Mouse (Mus musculus) kidney, embryonic 16.5 days (tissue): Measurements from ENCODE around the gene Mgat4a. TPM values are rescaled to one million over a fixed set of nuclear protein-coding genes. Genes with fewer than 3 reads are reported as not detected.

ENCODE experiments used
- ATAC-seq: fragments of 200-750 bp; cut with Nextera tagmentation; 2 replicates; pipeline ENCODE4 v1.8.0; 2017; ENCODE audit warnings: moderate TSS enrichment; ENCODE audit not compliant: low FRiP score, low TSS enrichment
- H3K27ac ChIP-seq: fragments of 300-500 bp; sonication (generic); 2 replicates; pipeline ENCODE4 v1.5.1; 2014; ENCODE audit warnings: low read length
- H3K27me3 ChIP-seq: fragments of 300-500 bp; sonication (generic); 2 replicates; pipeline ENCODE4 v1.6.1; 2014; ENCODE audit warnings: low read length, control low read depth, mixed read lengths; ENCODE audit not compliant: insufficient read depth
- H3K36me3 ChIP-seq: fragments of 300-500 bp; sonication (generic); 2 replicates; pipeline ENCODE4 v1.6.1; 2014; ENCODE audit warnings: low read length, control low read depth, mixed read lengths; ENCODE audit not compliant: insufficient read depth
- H3K4me1 ChIP-seq: fragments of 300-500 bp; sonication (generic); 2 replicates; pipeline ENCODE4 v1.6.1; 2014; ENCODE audit warnings: low read length, control low read depth, mixed read lengths; ENCODE audit not compliant: insufficient read depth
- H3K4me2 ChIP-seq: fragments of 300-500 bp; sonication (generic); replicated peaks from 2 replicates; pipeline ENCODE4 v1.6.1; 2014; ENCODE audit warnings: low read depth, low read length
- H3K4me3 ChIP-seq: fragments of 300-500 bp; sonication (generic); 2 replicates; pipeline ENCODE4 v1.5.1; 2014; ENCODE audit warnings: mild to moderate bottlenecking, low read length
- H3K9ac ChIP-seq: fragments of 300-500 bp; sonication (generic); replicated peaks from 2 replicates; pipeline ENCODE4 v1.6.1; 2014; ENCODE audit warnings: low read length
- H3K9me3 ChIP-seq: fragments of 300-500 bp; sonication (generic); 2 replicates; pipeline ENCODE4 v1.6.1; 2016; ENCODE audit warnings: low read length, control low read depth
- WGBS: fragments of 180-500 bp; shearing (Covaris S2); extraction: QIAGEN DNeasy Blood & Tissue Kit; methylation state at CpG from one replicate; pipeline ENCODE4 v1.1.7; 2014; 5-methylcytosine and 5-hydroxymethylcytosine counted together
- polyA plus RNA-seq: library from polyadenylated mRNA; unstranded; fragments of >200 nt; fragmentation: Nextera tagmentation; extraction: Ambion mirVana; gene quantifications from 2 replicates; pipeline ENCODE4 v1.2.1, GENCODE M21; 2015

The Mgat4a gene
- polyA plus RNA-seq, 1 experiment from 2014 or later, result 8.3 TPM

- Histone ChIP-seq H3K9ac (no peak overlapping the region), H3K4me2 (no peak overlapping the region), H3K27ac (no peak overlapping the region), H3K27me3 (no peaks in the 10 kb centered on the region), H3K36me3 (peaks cover 30% of the 10 kb centered on the region), H3K9me3 (peaks cover 12% of the 10 kb centered on the region), H3K4me3 (no peak overlapping the region), H3K4me1 (no peaks in the 10 kb centered on the region)
- WGBS, result 89% methylated on average over 1 of the region's 1 CpGs
- no peak for ATAC-seq
Measured at GRCm38 (mm10) chr1:37419420-37419819, 121.4 kb downstream of the Mgat4a start.

- peaks cover 15% of the 10 kb centered on the region for H3K36me3 ChIP-seq
Measured at GRCm38 (mm10) chr1:37415394-37415793, 125.4 kb downstream of the Mgat4a start.

GRCm38 (mm10) chr1:37409647-37410046 is 131.2 kb downstream of the Mgat4a start:
- Histone ChIP-seq H3K9me3 (no peaks in the 10 kb centered on the region), H3K9ac (no peak overlapping the region), H3K27ac (no peak overlapping the region), H3K27me3 (no peaks in the 10 kb centered on the region), H3K4me3 (no peak overlapping the region), H3K36me3 (no peaks in the 10 kb centered on the region), H3K4me1 (no peaks in the 10 kb centered on the region), H3K4me2 (no peak overlapping the region)
- no peak for ATAC-seq

More at GRCm38 (mm10) chr1:37415394-37415793, 125.4 kb downstream of the Mgat4a start:
- no peaks in the 10 kb centered on the region for H3K4me1 ChIP-seq
- no peaks in the 10 kb centered on the region; the same call in 1 of the 2 replicates for H3K9me3 ChIP-seq
- no peaks in the 10 kb centered on the region for H3K27me3 ChIP-seq
- ATAC-seq, result no peak
- no peak overlapping the region for H3K9ac ChIP-seq
- no peak overlapping the region for H3K4me3 ChIP-seq
- no peak overlapping the region for H3K4me2 ChIP-seq
- H3K27ac ChIP-seq, result no peak overlapping the region
- WGBS, result 77% methylated on average over 1 of the region's 1 CpGs

GRCm38 (mm10) chr1:37408678-37409077 is 132.1 kb downstream of the Mgat4a start:
- 77% methylated on average over 3 of the region's 3 CpGs for WGBS
- no peaks in the 10 kb centered on the region for H3K27me3 ChIP-seq
- no peak for ATAC-seq

GRCm38 (mm10) chr1:37408059-37408458 is 132.8 kb downstream of the Mgat4a start:
- Histone ChIP-seq H3K4me3 (no peak overlapping the region), H3K27ac (no peak overlapping the region), H3K27me3 (no peaks in the 10 kb centered on the region), H3K4me1 (no peaks in the 10 kb centered on the region), H3K9ac (no peak overlapping the region), H3K9me3 (no peaks in the 10 kb centered on the region), H3K4me2 (no peak overlapping the region), H3K36me3 (no peaks in the 10 kb centered on the region)
- WGBS, result 79% methylated on average over 8 of the region's 8 CpGs
- no peak for ATAC-seq

More at GRCm38 (mm10) chr1:37408678-37409077, 132.1 kb downstream of the Mgat4a start:
- Histone ChIP-seq H3K4me1 (no peaks in the 10 kb centered on the region), H3K36me3 (no peaks in the 10 kb centered on the region), H3K9ac (no peak overlapping the region), H3K9me3 (no peaks in the 10 kb centered on the region), H3K27ac (no peak overlapping the region), H3K4me3 (no peak overlapping the region), H3K4me2 (no peak overlapping the region)

- no peaks in the 10 kb centered on the region for H3K36me3 ChIP-seq
- no peak for ATAC-seq
- H3K27me3 ChIP-seq, result no peaks in the 10 kb centered on the region
- no peak overlapping the region for H3K27ac ChIP-seq
- H3K4me2 ChIP-seq, result no peak overlapping the region
- 77% methylated on average over 8 of the region's 8 CpGs for whole genome bisulfite sequencing
- no peak overlapping the region for H3K9ac ChIP-seq
- no peaks in the 10 kb centered on the region for H3K4me1 ChIP-seq
- H3K4me3 ChIP-seq, result no peak overlapping the region
- no peaks in the 10 kb centered on the region for H3K9me3 ChIP-seq
Measured at GRCm38 (mm10) chr1:37407228-37407627, 133.6 kb downstream of the Mgat4a start.

GRCm38 (mm10) chr1:37405137-37405536 is 135.7 kb downstream of the Mgat4a start:
- WGBS, result 80% methylated on average over 2 of the region's 2 CpGs
- no peak for ATAC-seq
- no peaks in the 10 kb centered on the region for H3K4me1 ChIP-seq
- H3K27ac ChIP-seq, result no peak overlapping the region
- no peaks in the 10 kb centered on the region for H3K9me3 ChIP-seq
- no peak overlapping the region for H3K4me2 ChIP-seq
- no peaks in the 10 kb centered on the region for H3K36me3 ChIP-seq
- no peak overlapping the region for H3K4me3 ChIP-seq
- no peak overlapping the region for H3K9ac ChIP-seq
- H3K27me3 ChIP-seq, result no peaks in the 10 kb centered on the region

GRCm38 (mm10) chr1:37401687-37402086 is 139.1 kb downstream of the Mgat4a start:
- ATAC-seq, result no peak
- H3K4me2 ChIP-seq, result no peak overlapping the region
- H3K4me1 ChIP-seq, result peaks cover 12% of the 10 kb centered on the region
- no peak overlapping the region for H3K9ac ChIP-seq
- H3K27ac ChIP-seq, result no peak overlapping the region
- no peaks in the 10 kb centered on the region for H3K27me3 ChIP-seq
- 61% methylated on average over 4 of the region's 4 CpGs for WGBS
- H3K4me3 ChIP-seq, result no peak overlapping the region
- H3K36me3 ChIP-seq, result no peaks in the 10 kb centered on the region
- no peaks in the 10 kb centered on the region for H3K9me3 ChIP-seq

- WGBS, result 43% methylated on average over 8 of the region's 8 CpGs
Measured at GRCm38 (mm10) chr1:37399734-37400133, 141.1 kb downstream of the Mgat4a start.

GRCm38 (mm10) chr1:37398961-37399360 is 141.9 kb downstream of the Mgat4a start:
- Histone ChIP-seq H3K4me1 (peaks cover 12% of the 10 kb centered on the region), H3K4me2 (no peak overlapping the region), H3K36me3 (no peaks in the 10 kb centered on the region), H3K27me3 (no peaks in the 10 kb centered on the region), H3K4me3 (no peak overlapping the region), H3K27ac (no peak overlapping the region), H3K9me3 (no peaks in the 10 kb centered on the region), H3K9ac (no peak overlapping the region)
- ATAC-seq, result peak; percentile 76
- 21% methylated on average over 3 of the region's 3 CpGs for WGBS

More at GRCm38 (mm10) chr1:37399734-37400133, 141.1 kb downstream of the Mgat4a start:
- ATAC-seq, result no peak; the same call in 1 of the 2 replicates
- Histone ChIP-seq H3K27ac (no peak overlapping the region), H3K9me3 (no peaks in the 10 kb centered on the region), H3K36me3 (no peaks in the 10 kb centered on the region), H3K4me3 (no peak overlapping the region), H3K27me3 (no peaks in the 10 kb centered on the region), H3K4me1 (peaks cover 12% of the 10 kb centered on the region), H3K9ac (no peak overlapping the region), H3K4me2 (no peak overlapping the region)
